Mouse (Mus musculus) heart, postnatal 25 days (tissue): ENCODE results near the gene Sarnp. TPM values are rescaled to one million over a fixed set of nuclear protein-coding genes. Genes with fewer than 3 reads are reported as not detected.
A peak's percentile ranks its signal among the peaks of the same experiment; 100 is the strongest.
"Not testable (repeated sequence)": the region's sequence is repeated elsewhere in the genome, so short reads cannot be mapped to it uniquely, and the experiment has no call there.

Experiments
- DNase-seq: peaks from one replicate; pipeline ENCODE4 v3.0.0; 2022; ENCODE audit warnings: low spot score
- intact Hi-C: fragments of 180-260 bp; cut with DNase I; formaldehyde crosslinking; loops from one replicate; pipeline ENCODE4 v1.15.1; 2025
- total RNA-seq, 2 experiments: library from RNA; stranded (reverse); gene quantifications; 2 replicates each; pipeline ENCODE4 v1.2.3; 2021

Sarnp gene
- total RNA-seq, 2 experiments from 2014 or later: 38.7 to 44.0 TPM

- intact Hi-C loops: loop anchor here (2.0 kb wide), 1 partner anchor 15 kb away; the partner anchor contains the start of gene Ormdl2
- no peak for DNase-seq
Measured at GRCm38 (mm10) chr10:128806086-128806485, 11.0 kb upstream of the Sarnp start.

DNA sequence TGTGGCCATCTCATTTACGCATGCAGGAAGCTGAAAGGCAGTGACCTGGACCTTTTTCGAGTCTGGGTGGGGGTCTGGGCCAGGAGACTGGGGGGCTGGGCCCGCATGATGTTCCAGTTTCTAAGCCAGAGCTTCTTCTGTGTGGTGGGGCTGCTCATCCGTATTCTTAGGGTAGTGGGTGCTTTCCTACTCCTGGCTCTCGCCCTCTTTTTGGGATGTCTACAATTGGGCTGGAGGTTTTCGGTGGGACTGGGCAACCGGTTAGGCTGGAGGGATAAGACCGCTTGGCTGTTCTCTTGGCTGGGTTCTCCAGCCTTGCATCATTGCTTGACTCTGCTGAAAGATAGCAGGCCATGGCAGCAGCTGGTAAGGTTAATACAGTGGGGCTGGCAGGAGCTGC lies 10.1 kb upstream of the Sarnp start:
- intact Hi-C loops: loop anchor here (2.0 kb wide), 1 partner anchor 14 kb away; the partner anchor contains the start of gene Ormdl2
- no peak for DNase-seq

GRCm38 (mm10) chr10:128820217-128820616 lies 3.1 kb downstream of the Sarnp start:
- intact Hi-C loops: loop anchor here (2.0 kb wide), 1 partner anchor 13 kb away; no protein-coding TSS in a partner anchor
- no peak for DNase-seq

GRCm38 (mm10) chr10:128821358-128822056 lies 4.4 kb downstream of the Sarnp start, which contains the start of gene Ormdl2:
Ormdl2 (minus strand) TSS chr10:128821645.
- intact Hi-C loops: loop anchor here (2.0 kb wide), 1 partner anchor 15 kb away; no protein-coding TSS in a partner anchor
- DNase-seq: peak; percentile 98

GRCm38 (mm10) chr10:128822135-128822534 lies 5.0 kb downstream of the Sarnp start:
- intact Hi-C loops: no loop called here
- DNase-seq: no peak

GRCm38 (mm10) chr10:128823087-128823486 lies 6.0 kb downstream of the Sarnp start:
- DNase-seq, intact Hi-C loops: not testable (repeated sequence)

- DNase-seq: no peak
- intact Hi-C loops: no loop called here
Measured at GRCm38 (mm10) chr10:128823821-128824220, 6.7 kb downstream of the Sarnp start.

DNA sequence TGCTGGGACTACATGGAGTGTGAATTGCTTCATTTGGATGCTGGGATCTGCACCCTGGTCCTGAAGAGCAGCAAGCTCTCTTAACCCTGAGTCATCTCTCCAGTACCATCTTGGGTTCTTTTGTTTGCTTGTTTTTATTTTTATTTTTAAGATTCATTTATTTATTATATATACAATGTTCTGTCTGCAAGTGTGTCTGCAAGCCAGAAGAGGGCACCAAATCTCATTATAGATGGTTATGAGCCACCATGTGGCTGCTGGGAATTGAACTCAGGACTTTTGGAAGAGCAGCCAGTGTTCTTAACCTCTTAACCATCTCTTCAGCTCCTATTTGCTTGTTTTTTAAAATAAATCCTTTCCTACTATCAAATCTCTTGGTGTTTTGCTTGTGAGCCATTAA lies 20.3 kb downstream of the Sarnp start:
- no peak for DNase-seq
- intact Hi-C loops: no loop called here

DNA sequence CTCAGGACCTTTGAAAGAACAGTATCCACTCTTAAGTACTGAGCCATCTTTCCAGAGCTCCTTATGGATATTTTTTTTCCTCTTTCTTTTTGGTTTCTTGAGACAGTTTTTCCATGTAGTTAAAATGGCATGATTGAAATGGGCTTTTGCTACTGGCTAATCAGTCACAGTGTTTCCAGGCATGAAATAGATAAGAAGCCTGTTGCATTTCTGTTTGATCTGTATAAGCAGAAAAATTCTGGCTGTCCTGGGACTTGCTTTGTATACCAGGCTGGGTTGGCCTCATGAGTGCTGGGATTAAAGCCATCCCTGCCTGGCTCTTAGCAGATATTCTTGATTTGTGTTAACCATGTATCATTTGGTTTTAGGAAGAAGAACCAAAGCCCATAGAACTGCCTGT lies 22.3 kb downstream of the Sarnp start:
- no peak for DNase-seq
- intact Hi-C loops: no loop called here

GRCm38 (mm10) chr10:128840612-128841011 lies 23.5 kb downstream of the Sarnp start:
- no peak for DNase-seq
- intact Hi-C loops: loop anchor here (10.0 kb wide), 1 partner anchor 134 kb away; no protein-coding TSS in a partner anchor

- no peak for DNase-seq
- intact Hi-C loops: loop anchor here (10.0 kb wide), 1 partner anchor 132 kb away; no protein-coding TSS in a partner anchor
Measured at GRCm38 (mm10) chr10:128843260-128843659, 26.1 kb downstream of the Sarnp start.

- no peak for DNase-seq
Measured at GRCm38 (mm10) chr10:128845516-128845915, 28.4 kb downstream of the Sarnp start.

DNA sequence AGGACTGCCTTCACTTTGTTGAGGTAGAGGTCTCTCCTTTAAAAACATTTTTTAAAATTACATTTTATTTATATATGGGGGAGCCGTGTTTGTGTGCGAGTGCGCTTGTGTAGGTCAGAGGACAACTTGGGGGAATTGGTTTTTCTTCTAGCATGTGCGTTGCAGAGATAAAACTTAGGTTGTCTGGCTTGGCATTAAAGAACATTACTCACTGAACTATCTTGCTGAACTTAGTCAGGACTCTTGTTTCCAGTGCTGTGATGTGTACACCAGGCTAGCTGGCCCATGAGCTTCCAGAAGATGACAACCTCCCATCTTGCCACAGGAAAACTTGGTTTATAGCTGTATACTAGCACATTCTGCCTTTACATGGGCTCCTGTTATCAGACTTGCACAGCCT lies 29.5 kb downstream of the Sarnp start:
- intact Hi-C loops: loop anchor here (10.0 kb wide), 1 partner anchor 128 kb away; no protein-coding TSS in a partner anchor
- no peak for DNase-seq

More at GRCm38 (mm10) chr10:128845516-128845915, 28.4 kb downstream of the Sarnp start:
- intact Hi-C loops: loop anchor here (1.0 to 10.0 kb wide), 2 partner anchors 50 to 129 kb away; no protein-coding TSS in a partner anchor

DNA sequence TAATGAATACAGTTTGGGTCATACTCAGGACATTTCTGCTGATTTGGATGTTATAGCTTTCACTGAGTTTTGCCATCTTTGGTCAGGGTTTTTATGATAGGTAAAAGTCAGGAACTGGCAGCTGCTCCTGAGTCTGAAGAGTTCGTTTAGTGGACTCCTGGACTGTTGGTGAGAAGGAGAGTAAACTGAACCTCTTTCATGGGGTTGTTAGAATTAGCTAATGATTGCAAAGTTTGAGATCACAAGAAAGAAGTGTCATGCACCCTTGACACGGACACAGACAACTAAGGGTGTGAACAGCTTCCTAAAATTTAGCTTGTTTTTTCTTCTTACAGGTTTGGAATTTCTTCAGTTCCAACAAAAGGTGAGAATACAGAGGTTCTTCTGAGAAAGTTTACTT lies 31.3 kb downstream of the Sarnp start:
- DNase-seq: no peak
- intact Hi-C loops: loop anchor here (10.0 kb wide), 1 partner anchor 126 kb away; no protein-coding TSS in a partner anchor

GRCm38 (mm10) chr10:128850339-128850738 lies 33.2 kb downstream of the Sarnp start:
- DNase-seq: no peak
- intact Hi-C loops: no loop called here

DNA sequence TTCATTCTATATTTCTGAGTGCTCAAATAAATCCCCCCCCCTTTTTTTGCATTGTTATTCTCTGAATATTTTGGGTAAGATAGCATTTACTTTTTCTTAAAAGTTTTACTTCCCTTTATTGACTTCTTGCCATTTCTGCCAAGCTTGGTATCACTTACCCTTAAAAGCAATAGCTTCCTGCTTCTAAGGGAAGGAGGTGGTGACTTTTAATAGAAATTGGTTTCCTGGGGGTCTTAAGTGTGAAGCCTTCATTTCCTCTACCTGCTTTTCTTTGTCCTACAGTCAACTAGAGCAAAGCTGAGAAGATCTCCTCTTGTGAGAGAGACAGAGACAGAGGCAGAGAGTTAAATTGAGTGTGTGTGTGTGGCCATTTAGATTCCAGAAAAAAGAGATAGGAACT lies 44.0 kb downstream of the Sarnp start:
- intact Hi-C loops: no loop called here

DNA sequence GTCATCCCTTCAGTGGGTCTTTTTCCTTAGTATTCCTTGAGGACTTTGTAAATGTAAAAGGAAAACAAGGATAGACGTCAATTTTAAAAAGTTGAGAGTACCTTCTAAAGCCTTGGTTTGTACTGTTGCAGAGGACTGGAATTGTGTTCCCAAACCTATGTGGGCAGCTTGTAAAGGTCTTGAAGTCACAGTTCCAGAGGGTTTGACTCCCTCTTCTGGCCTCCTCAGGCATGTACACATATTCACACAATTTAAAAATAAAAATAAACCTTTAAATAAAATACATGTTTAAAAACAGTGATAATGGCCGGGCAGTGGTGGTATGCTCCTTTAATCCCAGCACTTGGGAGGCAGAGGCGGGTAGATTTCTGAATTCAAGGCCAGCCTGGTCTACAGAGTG lies 48.9 kb downstream of the Sarnp start:
- intact Hi-C loops: no loop called here
- DNase-seq: no peak

More for the DNA sequence above, 44.0 kb downstream of the Sarnp start:
- no peak for DNase-seq

DNA sequence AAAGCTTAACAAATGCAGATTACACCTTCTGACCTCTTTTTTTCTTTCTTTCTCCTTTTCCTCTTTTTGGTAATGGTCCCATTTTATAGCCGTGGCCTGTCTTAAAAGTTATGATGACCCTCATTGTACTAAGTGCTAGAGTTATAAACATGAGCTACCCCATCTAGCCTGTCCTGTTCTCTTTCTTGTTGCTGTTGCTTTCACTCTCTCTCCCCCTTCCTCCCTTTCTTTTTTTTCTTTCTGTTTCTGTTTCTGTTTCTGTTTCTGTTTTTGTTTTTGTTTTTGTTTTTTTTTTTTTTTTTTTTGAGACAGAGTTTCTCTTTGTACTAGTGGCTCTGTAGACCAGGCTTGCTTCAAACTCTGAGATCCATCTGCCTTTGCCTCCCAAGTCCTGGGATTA lies 49.4 kb downstream of the Sarnp start:
- DNase-seq: no peak
- intact Hi-C loops: no loop called here

- no peak for DNase-seq
- intact Hi-C loops: no loop called here
Measured at GRCm38 (mm10) chr10:128870341-128870740, 53.2 kb downstream of the Sarnp start.

- DNase-seq: no peak
- intact Hi-C loops: no loop called here
Measured at GRCm38 (mm10) chr10:128878291-128878690, 61.2 kb downstream of the Sarnp start.

DNA sequence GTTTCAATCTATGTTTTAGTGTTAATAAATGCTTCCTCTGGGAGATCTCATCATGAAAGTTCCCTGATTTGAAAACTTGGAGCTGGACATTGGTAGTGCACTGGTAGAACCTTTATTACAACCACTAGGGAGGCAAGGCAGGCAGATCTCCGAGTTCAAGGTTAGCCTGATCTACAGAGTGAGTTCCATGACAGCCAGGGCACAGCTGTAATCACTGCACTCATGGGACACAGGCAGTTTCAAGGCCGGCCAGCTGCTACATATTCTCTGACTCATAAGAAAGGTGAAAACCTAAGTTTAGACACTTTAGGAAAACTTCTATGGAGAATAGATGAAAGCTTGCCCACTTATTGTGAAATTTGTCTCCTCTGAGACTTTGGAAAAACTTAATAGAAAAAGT lies 61.7 kb downstream of the Sarnp start:
- no peak for DNase-seq
- intact Hi-C loops: no loop called here
